Mouse (Mus musculus): ENCODE data around the gene Klhdc3.

DNA sequence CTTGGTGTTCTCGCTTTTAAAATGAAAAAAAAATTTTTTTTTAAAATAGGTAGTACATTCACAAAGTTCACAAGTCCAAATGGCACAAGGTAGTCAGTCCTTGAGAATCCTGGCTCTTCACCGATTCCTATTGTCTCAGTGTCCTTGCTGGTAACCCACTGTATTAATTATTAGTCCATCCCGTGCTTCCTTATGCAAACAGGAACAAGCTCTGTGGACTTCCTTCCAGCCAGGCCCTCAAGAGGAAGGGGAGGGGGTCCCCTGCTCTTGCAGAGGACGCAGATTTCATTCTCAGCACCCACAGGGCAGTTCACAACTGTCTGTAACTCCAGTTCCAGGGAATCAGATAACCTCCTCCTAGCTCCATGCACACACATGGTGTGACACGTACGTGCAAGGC lies 24.7 kb downstream of the Klhdc3 start:
- TF ChIP-seq CTCF (IDR thresholded peaks at IDR 0.05; ENCODE audit: control insufficient read depth, insufficient read depth, insufficient read length) (no peak), USF1 (IDR thresholded peaks at IDR 0.05; ENCODE audit: low read depth) (no peak), MAX (IDR thresholded peaks at IDR 0.05) (no peak), MYOG (IDR thresholded peaks at IDR 0.05; ENCODE audit: control insufficient read depth, extremely low read depth, insufficient read length) (no peak), CEBPB (IDR thresholded peaks at IDR 0.05; ENCODE audit: low read depth) (no peak), MYOD1 (IDR thresholded peaks at IDR 0.05; ENCODE audit: control insufficient read depth, insufficient read length, low read depth) (no peak)

All from C2C12 (cell line).